Mouse (Mus musculus) midbrain, embryonic 10.5 days (tissue): ENCODE measurements around the gene Slc22a20. TPM values are rescaled to one million over a fixed set of nuclear protein-coding genes. Genes with fewer than 3 reads are reported as not detected.
A peak's percentile ranks its signal among the peaks of the same experiment; 100 is the strongest.

Experiments used
- DNase-seq: peaks from one replicate; pipeline ENCODE4 v3.0.0-alpha.2; 2017; ENCODE audit warnings: low spot score
- H3K27ac ChIP-seq: fragments of 300-500 bp; sonication (generic); replicated peaks from 2 replicates; pipeline ENCODE4 v1.5.1; 2016; ENCODE audit warnings: mild to moderate bottlenecking
- H3K27me3 ChIP-seq: fragments of 300-500 bp; sonication (generic); 2 replicates; pipeline ENCODE4 v1.6.1; 2016; ENCODE audit warnings: low read depth, mild to moderate bottlenecking; ENCODE audit not compliant: poor library complexity, severe bottlenecking
- H3K36me3 ChIP-seq: fragments of 300-500 bp; sonication (generic); 2 replicates; pipeline ENCODE4 v1.6.1; 2016; ENCODE audit warnings: mild to moderate bottlenecking, moderate library complexity
- H3K4me1 ChIP-seq: fragments of 300-500 bp; sonication (generic); 2 replicates; pipeline ENCODE4 v1.6.1; 2016
- H3K4me3 ChIP-seq: fragments of 300-500 bp; sonication (generic); 2 replicates; pipeline ENCODE4 v1.5.1; 2016; ENCODE audit warnings: mild to moderate bottlenecking, moderate library complexity
- H3K9me3 ChIP-seq: fragments of 300-500 bp; sonication (generic); replicated peaks from 2 replicates; pipeline ENCODE4 v1.6.1; 2016; ENCODE audit warnings: mild to moderate bottlenecking
- WGBS: fragments of 180-500 bp; shearing (Covaris S2); methylation state at CpG from one replicate; pipeline ENCODE4 v1.1.7; 2016; 5-methylcytosine and 5-hydroxymethylcytosine counted together
- polyA plus RNA-seq: library from polyadenylated mRNA; unstranded; fragments of >200 nt; fragmentation: Nextera tagmentation; extraction: Ambion mirVana; gene quantifications from 2 replicates; pipeline ENCODE4 v1.2.1, GENCODE M21; 2016

Gene Slc22a20
- polyA plus RNA-seq, 1 experiment from 2014 or later = not detected

- no peaks in the 10 kb centered on the region for H3K27me3 ChIP-seq
- H3K4me3 ChIP-seq = 0 out of 2 replicates have a peak overlapping the region, but pooled peaks have one; percentile 1
- H3K4me1 ChIP-seq = peaks cover under 1% of the 10 kb centered on the region; the same call in 1 of the 2 replicates
- WGBS = 92% methylated on average over 28 of the region's 28 CpGs
- H3K36me3 ChIP-seq = peaks cover 96% of the 10 kb centered on the region
- no peaks in the 10 kb centered on the region for H3K9me3 ChIP-seq
- DNase-seq = no peak
- H3K27ac ChIP-seq = no peak overlapping the region
Observed at GRCm38 (mm10) chr19:5955704-5956670, 30.0 kb downstream of the Slc22a20 start.

GRCm38 (mm10) chr19:5954936-5955335 lies 31.0 kb downstream of the Slc22a20 start:
- 93% methylated on average over 10 of the region's 10 CpGs for WGBS
- Histone ChIP-seq H3K4me1 (no peaks in the 10 kb centered on the region), H3K9me3 (no peaks in the 10 kb centered on the region), H3K4me3 (no peak overlapping the region), H3K27ac (no peak overlapping the region), H3K36me3 (peaks cover 96% of the 10 kb centered on the region), H3K27me3 (no peaks in the 10 kb centered on the region)
- DNase-seq = no peak

- no peaks in the 10 kb centered on the region for H3K27me3 ChIP-seq
- H3K36me3 ChIP-seq = peaks cover 96% of the 10 kb centered on the region
- H3K9me3 ChIP-seq = no peaks in the 10 kb centered on the region
- no peak overlapping the region for H3K27ac ChIP-seq
- no peaks in the 10 kb centered on the region for H3K4me1 ChIP-seq
- H3K4me3 ChIP-seq = no peak overlapping the region
- WGBS = 90% methylated on average over 22 of the region's 22 CpGs
- no peak for DNase-seq
Observed at GRCm38 (mm10) chr19:5954031-5954710, 31.8 kb downstream of the Slc22a20 start.

GRCm38 (mm10) chr19:5953201-5953770 lies 32.7 kb downstream of the Slc22a20 start:
- Histone ChIP-seq H3K4me1 (no peaks in the 10 kb centered on the region), H3K9me3 (no peaks in the 10 kb centered on the region), H3K36me3 (peaks cover 96% of the 10 kb centered on the region), H3K27me3 (no peaks in the 10 kb centered on the region), H3K4me3 (no peak overlapping the region), H3K27ac (no peak overlapping the region)
- WGBS = 93% methylated on average over 19 of the region's 19 CpGs
- no peak for DNase-seq

- Histone ChIP-seq H3K27ac (no peak overlapping the region), H3K27me3 (no peaks in the 10 kb centered on the region), H3K36me3 (peaks cover 97% of the 10 kb centered on the region), H3K4me1 (no peaks in the 10 kb centered on the region), H3K9me3 (no peaks in the 10 kb centered on the region), H3K4me3 (no peak overlapping the region)
- 87% methylated on average over 13 of the region's 13 CpGs for WGBS
- no peak for DNase-seq
Observed at GRCm38 (mm10) chr19:5952071-5952691, 33.8 kb downstream of the Slc22a20 start.

GRCm38 (mm10) chr19:5951631-5952030 lies 34.3 kb downstream of the Slc22a20 start:
- no peaks in the 10 kb centered on the region for H3K27me3 ChIP-seq
- no peak overlapping the region for H3K4me3 ChIP-seq
- H3K36me3 ChIP-seq = peaks cover 97% of the 10 kb centered on the region
- H3K4me1 ChIP-seq = no peaks in the 10 kb centered on the region
- WGBS = 94% methylated on average over 16 of the region's 16 CpGs
- H3K27ac ChIP-seq = no peak overlapping the region
- H3K9me3 ChIP-seq = no peaks in the 10 kb centered on the region
- DNase-seq = no peak

- H3K36me3 ChIP-seq = peaks cover 100% of the 10 kb centered on the region
- no peak for DNase-seq
- H3K27me3 ChIP-seq = no peaks in the 10 kb centered on the region
- H3K4me3 ChIP-seq = no peak overlapping the region
- no peak overlapping the region for H3K27ac ChIP-seq
- 93% methylated on average over 11 of the region's 11 CpGs for WGBS
- H3K9me3 ChIP-seq = no peaks in the 10 kb centered on the region
- H3K4me1 ChIP-seq = no peaks in the 10 kb centered on the region
Observed at GRCm38 (mm10) chr19:5950218-5950617, 35.7 kb downstream of the Slc22a20 start.

- no peaks in the 10 kb centered on the region for H3K4me1 ChIP-seq
- 92% methylated on average over 8 of the region's 8 CpGs for WGBS
- H3K27me3 ChIP-seq = no peaks in the 10 kb centered on the region
- no peak overlapping the region for H3K27ac ChIP-seq
- DNase-seq = no peak
- no peak overlapping the region for H3K4me3 ChIP-seq
- no peaks in the 10 kb centered on the region for H3K9me3 ChIP-seq
- H3K36me3 ChIP-seq = peaks cover 98% of the 10 kb centered on the region
Observed at GRCm38 (mm10) chr19:5945891-5946290, 40.1 kb downstream of the Slc22a20 start.

- DNase-seq = no peak
- H3K9me3 ChIP-seq = no peaks in the 10 kb centered on the region
- no peaks in the 10 kb centered on the region for H3K27me3 ChIP-seq
- no peak overlapping the region for H3K4me3 ChIP-seq
- WGBS = 87% methylated on average over 7 of the region's 7 CpGs
- H3K27ac ChIP-seq = no peak overlapping the region
- peaks cover 98% of the 10 kb centered on the region for H3K36me3 ChIP-seq
- H3K4me1 ChIP-seq = no peaks in the 10 kb centered on the region
Observed at GRCm38 (mm10) chr19:5945027-5945426, 40.9 kb downstream of the Slc22a20 start.

GRCm38 (mm10) chr19:5944145-5944544 lies 41.8 kb downstream of the Slc22a20 start:
- Histone ChIP-seq H3K27me3 (no peaks in the 10 kb centered on the region), H3K4me1 (no peaks in the 10 kb centered on the region), H3K27ac (no peak overlapping the region), H3K36me3 (peaks cover 98% of the 10 kb centered on the region), H3K4me3 (no peak overlapping the region), H3K9me3 (no peaks in the 10 kb centered on the region)
- no peak for DNase-seq
- 82% methylated on average over 8 of the region's 8 CpGs for WGBS

- Histone ChIP-seq H3K27ac (no peak overlapping the region), H3K36me3 (peaks cover 96% of the 10 kb centered on the region), H3K27me3 (no peaks in the 10 kb centered on the region), H3K4me1 (peaks cover 3% of the 10 kb centered on the region), H3K4me3 (no peak overlapping the region), H3K9me3 (no peaks in the 10 kb centered on the region)
- WGBS = 93% methylated on average over 15 of the region's 15 CpGs
- DNase-seq = no peak
Observed at GRCm38 (mm10) chr19:5943404-5943803, 42.5 kb downstream of the Slc22a20 start.

GRCm38 (mm10) chr19:5942581-5942980 lies 43.4 kb downstream of the Slc22a20 start:
- H3K4me3 ChIP-seq = no peak overlapping the region
- no peaks in the 10 kb centered on the region for H3K9me3 ChIP-seq
- H3K36me3 ChIP-seq = peaks cover 88% of the 10 kb centered on the region
- no peak for DNase-seq
- H3K27me3 ChIP-seq = no peaks in the 10 kb centered on the region
- H3K4me1 ChIP-seq = peaks cover 11% of the 10 kb centered on the region
- WGBS = 93% methylated on average over 7 of the region's 7 CpGs
- no peak overlapping the region for H3K27ac ChIP-seq
